Mouse (Mus musculus) c-Kit-positive CD71-positive TER-119-negative erythroid progenitor cells, embryonic 14.5 days (primary cell): ENCODE data around the gene Sirt2.

Source experiments
- DNase-seq: peaks from one replicate; pipeline ENCODE4 v3.0.0-alpha.2; 2013; ENCODE audit warnings: low read depth

The Sirt2 gene

DNA sequence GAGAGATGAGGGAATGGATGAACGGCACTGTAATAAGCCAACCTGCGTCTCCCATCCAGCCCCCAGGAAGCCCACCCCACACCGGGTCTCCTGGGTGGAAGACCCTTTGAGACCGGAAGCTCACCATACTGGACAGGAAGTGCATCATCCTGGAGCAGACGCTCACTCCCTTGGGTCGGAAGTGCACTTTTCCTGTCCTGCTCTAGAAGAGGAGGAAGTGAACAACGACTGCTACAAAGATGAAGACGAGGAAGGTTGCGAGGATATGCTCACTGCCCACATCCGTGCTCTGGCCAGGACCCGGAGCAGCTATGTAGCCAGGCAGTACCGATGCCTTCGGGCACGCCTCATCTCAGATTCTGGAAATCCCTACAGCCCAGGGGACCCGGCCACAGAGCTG, 29.3 kb downstream of the Sirt2 start:
- DNase-seq: no peak

DNA sequence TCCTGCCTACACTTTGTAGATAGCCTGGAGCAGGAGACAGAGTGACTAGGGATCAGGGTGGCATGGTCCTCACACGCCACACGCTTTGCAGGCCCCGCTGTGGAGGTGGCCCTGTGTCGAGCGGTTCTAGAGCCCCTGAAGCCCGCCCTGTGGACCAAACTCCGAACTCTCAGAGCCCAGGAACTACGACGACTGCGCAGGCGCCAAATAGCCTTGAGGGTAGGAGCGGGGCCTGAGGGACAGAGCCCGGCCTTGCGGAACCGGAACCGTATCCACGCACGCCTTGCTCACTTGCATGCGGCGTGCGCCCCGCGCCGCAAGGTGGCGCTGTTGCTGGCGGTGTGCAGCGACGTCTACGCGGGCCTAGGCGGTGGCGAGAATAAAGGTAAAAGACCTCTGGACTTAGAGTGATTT, 30.0 kb downstream of the Sirt2 start:
- DNase-seq: peak; percentile 61

DNA sequence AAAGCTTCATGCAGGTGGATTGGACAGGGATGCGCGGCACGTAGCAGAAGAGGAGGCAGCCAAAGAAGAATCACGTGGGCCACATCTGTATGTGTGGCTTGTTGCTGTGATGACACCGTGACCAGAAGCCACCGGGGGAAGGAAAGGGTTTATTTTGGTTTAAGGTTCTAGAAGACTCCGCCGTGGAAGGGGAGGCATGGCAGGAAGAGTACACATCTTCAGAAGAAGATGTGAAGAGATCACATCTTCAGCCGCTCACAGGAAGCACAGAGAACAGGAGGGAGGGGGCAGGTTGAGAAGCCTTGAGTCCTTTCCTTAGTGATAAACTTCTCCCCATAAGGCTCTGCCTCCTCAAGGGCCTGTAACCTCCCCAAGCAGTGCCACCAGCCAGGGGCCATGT, 33.5 kb downstream of the Sirt2 start:
- no peak for DNase-seq

DNA sequence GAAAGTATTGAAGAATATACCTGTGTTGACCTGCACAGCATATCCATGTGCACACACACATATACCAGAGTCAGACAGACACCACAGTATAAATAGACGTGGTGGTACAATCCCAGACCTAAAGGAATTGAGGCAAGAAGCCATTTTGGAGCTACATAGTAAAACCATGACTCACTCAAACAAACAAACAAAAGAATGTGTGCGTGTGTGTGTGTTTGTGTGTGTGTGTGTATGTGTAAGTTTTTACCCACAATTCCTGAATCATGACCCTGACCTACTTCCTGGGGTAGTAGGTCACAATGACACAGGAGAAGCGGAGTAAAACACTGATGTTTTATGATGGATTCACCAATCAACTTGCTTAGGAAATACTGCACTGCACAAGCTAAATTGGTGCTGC, 34.9 kb downstream of the Sirt2 start:
- no peak for DNase-seq

DNA sequence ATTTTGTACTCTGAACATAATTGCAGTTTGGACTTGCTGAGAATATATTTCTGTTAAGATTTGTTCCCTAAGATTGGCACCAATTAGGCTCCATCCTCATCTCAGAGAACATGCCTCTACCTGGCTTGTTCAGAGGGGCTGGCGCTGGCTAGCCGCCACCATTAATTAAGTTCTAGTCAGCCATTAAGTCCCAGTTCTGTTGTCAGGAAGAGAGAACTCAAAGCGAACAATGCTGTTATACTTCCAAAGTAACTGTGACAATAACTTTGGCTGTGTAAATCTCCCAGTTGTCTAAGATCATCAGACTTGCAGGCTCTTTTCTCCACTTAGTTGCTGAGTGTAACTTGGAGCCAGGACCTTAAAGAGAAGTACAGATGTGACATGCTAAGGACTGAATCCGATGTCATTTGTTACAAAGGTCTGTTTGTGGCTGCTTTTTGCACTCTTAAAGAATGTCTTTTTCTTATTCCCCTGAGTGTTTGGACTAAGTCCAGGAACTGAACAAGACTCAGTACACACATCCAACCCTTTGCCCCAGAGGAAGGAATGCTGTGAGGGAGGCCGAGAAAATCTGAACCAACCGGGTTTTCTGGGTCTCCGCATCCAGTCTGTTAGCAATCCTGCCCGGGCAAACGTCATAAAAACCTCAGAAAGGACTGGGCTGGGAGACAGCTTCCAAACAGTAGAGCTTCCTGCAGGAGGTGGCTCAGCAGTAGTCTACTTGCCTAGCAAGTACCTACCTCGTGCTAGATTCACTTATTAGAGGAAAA, 35.6 kb downstream of the Sirt2 start:
- DNase-seq: no peak

DNA sequence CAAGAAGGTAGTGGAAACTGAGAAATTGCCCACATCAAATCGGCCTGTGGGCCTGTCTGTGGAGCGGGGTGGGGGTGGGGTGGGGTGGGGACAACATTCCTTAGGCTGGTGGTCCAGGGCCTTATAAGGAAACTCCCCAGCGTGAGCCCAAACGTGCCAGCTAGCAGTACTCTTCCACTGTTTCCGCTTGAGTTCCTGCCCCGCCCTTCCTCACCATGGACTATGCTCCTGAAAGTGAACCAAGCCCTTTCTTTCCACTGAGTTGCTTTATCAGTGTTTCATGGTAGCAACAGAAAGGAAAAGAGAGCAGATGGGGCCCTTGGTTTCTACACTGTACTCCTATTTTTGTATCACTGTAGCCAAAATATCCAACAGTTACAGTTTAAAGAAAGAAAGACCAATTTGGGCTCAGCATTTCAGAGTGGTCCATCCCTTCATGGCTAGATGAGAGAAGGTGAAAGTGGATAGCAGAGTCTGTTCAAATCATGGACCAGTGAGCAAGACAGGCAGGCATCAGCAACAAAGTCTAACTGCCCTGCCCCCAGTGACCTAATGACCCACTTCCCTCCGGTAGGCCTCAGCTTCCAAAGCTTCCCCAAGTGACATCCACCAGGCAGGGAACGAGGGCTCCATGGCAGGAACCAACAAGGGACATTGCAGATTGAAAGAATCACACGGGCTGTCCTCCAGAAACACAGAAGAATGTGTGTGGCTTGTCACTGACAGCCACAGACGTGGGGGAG, 36.5 kb downstream of the Sirt2 start:
- DNase-seq: no peak

DNA sequence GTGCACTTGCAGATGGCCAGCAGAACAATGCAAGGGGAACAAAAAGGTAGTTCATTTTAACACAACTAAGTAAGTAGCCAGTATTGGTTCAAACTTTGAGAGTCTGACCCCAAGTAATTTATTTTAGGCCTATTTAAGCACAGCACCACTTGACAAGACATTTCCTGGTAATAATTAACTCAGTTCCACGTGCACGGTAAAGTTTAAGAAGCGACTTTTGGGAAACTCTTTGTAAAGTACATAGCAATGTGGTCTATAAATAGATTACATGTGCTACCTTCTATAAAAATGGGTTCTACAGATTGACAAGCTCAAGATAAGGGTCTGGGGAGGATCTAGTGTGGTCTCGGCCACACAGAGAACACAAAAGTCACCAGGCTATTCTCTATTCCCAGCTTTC, 37.2 kb downstream of the Sirt2 start:
- no peak for DNase-seq

DNA sequence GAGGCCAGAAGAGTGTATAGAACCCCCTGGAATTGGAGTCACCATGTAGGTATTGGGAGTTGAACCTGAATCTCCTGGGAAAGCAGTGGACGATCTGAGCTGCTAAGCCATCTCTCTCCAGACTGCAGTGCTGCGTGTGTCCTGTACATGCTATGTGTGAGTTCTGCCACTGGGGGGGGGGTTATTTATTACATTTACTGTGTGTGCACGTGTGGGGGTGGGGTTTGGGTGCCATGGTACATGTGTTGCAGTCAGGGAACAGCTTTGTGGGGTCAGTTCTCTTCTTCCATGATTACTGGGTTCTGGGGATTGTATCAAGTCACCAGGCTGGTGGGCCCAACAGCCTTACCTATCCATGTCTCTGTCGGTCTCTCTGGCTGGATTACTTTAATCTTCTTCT, 40.3 kb downstream of the Sirt2 start:
- no peak for DNase-seq

DNA sequence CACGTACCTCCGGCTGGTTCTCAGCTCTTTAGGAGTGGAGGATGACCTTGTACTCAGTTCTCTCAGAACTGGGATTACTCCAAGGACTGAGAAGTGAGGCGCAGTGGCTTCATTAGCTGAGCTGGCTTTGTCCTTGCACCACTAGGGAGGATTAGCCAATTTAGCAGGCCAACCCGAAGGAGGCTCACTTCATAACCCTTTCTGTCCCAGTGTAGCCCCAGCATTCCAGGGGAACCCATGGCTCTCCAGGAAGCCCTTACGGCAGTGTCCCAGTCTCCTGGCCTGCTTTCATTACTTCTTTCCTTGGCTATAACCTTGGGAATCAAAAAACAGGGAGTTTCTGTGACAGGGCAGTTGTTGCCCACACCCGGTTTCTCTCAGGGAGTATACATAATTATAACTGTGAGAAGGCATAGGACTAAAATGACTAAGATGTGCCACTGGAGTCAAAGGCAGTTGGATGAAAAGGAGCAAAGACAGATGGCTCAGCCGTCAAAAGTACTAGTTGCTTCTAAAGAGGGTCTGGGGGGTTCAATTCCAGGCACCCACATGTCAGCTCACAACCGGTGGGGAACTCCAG, 41.2 kb downstream of the Sirt2 start:
- DNase-seq: no peak

DNA sequence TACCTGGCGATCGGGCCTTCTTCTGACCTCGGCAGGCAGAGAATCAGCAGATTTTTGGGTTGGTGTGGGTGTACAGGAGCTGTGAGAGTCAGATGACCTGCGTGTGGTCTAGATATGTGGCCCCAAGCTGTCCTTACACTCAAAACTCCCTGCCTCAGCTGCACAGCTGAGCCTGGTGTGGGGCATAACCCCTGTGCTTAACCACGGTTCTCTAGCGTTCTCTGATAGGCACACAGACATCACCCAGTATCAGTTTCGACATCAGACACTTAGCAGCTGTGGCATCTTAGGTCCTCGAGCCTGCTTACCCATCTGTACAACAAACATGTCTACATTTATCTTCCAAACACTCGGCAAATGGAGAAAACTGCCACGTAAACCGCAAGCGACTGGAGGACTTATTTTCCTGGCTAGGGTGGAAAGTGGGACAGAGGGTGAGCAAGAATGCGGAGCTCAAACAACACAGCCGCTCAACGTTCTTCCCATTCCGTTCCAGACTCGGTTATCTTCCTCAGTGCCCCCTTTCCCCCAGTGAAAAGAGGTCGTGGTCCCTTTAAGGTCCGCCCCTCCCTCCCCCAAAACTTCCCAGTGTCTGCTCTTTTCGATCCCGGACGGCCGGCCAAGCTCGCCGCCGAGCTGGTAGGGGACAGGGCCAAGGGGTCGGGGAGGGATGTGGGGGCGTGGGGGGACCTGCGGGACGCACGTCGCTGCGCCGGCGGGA, 41.8 kb downstream of the Sirt2 start, which contains the start of gene Hnrnpl:
Gene Hnrnpl (plus strand): TSS at position 321 of the 721 bp plus-strand sequence.
- DNase-seq: no peak

DNA sequence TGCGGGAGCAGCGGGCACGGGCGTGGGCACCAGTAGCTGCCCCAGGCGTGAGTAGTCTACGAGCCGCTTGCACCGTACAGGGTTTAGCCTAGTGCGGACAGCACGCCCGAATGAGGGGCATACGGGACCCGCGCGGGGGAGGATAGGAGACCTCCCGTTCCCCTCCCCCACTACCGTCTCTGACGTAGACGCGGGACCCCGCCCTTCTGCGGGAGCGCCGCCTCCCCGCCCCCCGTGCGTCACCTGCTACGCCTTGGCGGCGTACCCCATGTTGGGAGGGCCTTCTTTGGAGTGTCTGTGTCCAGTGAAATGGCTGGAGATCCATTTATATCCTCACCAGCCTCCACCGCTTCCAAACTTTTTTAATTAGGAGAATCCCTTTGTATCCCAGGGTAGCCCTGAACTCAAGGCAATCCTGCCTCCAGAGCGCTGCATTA, 42.4 kb downstream of the Sirt2 start:
- DNase-seq: peak; percentile 81

DNA sequence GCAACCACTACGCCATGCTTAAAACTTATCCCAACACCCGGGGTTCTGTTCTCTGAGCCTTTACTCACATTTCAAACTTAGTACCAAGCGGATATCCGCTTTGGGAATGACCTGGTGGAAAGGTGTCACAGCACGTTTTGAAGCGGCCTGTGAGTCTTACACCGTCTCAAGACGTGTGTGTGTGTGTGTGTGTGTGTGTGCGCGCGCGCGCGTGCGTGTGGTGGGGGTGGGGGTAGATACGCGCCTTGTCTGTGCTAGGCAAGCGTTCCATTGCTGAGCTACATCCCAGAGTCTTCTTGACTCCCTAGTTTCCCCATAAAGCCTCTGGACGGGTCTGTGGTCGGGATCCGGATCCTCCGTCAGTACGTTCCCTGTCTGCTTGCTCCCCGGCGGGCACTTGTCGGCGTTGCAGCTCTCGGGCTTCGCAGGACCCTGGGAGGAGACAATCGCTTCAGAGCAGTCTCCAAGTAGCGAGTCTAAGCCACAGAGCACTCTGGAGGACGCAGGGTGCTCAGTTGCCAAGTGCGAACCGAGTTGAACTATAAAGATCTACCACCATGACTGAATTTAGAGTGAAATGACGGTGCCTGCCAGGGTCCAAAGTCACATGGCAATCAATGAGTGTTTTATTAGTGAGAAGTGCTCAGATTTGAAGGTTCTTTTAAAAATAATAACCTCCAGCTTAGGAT, 43.0 kb downstream of the Sirt2 start:
- no peak for DNase-seq

DNA sequence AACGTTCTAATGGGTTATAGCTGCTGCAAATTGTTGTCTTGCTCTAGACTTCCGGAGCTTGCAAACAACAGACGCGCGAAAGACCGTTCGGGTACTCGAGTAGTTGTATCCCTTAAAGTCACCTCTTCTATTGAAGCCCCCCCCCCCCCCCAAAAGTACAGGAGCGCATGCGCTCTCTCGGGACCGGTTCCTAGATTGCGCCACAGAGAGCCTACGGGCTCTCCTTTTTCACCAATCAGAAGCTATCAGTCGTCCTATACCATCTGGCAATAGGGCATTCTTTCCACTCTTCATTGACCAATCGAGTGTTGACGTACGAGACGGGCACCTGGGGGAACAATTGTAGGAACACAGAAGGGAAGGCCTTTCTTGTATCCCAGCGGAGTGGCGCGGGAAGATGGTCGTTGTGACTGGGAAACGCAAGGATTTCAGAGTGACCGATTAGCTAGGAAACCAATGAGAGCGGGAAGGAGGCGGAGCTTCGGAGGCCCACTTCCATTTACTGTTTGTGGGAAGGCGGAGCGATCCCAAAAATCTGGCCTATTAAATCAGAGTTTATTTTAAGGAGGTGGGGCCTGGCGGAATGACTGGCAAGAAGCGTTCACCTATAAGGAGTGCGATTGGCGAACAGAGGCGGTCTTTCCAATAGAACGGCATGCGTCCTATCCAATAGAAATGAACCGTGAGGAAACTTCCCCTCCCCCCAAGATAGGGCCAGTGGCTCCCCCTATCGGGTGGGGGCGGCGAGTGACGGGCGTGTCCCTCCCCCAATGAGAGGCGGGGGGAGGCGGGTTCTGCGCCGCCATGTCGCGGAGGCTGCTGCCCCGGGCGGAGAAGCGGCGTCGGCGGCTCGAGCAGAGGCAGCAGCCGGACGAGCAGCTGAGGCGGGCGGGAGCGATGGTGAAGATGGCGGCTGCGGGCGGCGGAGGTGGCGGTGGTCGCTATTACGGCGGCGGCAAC, 43.9 kb downstream of the Sirt2 start:
- peak; percentile 98 for DNase-seq

DNA sequence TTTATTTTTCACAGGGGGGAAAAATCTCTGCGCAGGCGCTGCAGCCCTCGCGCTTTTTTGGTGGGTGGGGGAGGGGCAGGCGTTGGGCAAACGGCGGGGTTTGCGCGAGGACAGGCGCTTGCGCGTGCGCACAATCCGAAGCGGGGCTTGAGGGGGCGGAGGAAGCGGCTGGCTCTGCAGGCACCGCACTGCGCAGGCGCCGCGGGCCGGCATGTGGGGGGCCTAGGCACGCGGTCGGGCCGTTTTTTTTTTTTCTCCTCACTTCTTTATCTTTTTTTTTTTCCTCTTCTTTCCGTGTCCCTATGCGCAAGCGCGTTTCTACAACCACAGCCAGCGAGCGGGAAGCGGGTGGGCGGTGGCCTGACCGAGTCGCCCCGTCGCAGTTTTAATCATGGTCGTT, 44.7 kb downstream of the Sirt2 start:
- DNase-seq: peak; percentile 90

DNA sequence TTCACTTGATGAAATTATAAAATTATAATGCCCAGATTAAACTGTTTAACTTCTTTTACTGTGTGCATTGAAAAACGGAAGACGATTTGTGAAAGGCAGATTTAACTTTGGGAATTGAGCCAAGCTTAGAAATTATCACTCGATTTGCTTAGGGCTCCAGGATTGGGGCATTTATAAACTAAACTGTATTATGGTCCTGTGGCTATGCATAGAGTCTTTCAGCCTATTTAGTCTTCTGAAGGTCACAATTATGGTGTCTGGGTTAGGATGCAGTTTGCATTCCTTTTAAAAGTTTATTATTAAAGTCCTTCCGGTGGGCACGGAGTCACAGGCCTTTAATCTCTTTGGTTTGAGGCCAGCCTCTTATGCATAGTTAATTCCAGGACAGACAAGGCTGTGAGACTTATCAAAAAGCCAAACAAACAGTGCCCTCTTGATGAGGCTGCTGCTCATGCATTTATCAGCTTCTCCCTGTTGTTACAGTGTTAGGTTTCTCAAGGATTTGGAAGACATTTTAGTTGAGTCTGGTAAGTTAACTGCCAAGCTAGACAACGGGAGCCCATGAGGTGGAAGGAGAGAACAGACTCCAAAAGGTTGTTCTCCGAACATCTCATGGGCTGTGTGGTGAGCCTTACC, 45.2 kb downstream of the Sirt2 start:
- DNase-seq: no peak

DNA sequence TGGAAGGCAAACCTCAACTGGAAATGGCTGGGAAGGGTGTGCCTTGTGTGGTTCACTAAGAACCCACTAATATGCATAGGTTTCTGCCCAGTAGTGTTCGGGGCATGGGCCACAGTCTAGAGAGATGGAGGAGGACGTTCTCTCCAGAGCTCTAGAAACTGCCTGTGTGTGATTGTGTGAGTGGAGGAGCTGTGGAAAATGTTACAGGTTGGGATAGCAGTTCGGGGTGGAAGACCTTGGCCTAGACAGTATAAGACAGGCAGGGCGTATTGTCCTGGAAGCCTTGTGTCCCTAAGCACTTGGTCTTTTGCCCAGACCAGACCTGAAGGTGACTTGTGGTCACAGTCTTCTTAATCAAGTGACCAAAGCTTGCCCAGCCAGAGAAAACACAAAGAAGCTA, 45.9 kb downstream of the Sirt2 start:
- no peak for DNase-seq

DNA sequence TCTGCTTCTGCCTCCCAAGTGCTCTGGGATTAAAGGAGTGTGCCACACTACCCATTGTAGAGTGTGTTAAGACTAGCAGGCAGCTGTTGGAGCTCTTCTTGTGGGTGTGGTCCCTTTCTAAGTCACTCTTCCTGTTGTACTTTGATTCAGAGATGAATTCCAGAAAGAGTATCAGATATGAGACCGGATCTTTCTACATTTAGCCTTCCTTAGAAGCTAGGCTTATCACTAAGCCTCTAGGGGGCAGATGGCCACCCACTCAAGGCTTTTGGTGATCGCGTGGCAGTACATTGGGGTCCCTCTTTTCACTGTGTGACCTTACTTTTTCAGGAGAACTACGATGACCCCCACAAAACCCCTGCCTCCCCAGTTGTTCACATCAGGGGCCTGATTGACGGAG, 46.4 kb downstream of the Sirt2 start:
- no peak for DNase-seq

DNA sequence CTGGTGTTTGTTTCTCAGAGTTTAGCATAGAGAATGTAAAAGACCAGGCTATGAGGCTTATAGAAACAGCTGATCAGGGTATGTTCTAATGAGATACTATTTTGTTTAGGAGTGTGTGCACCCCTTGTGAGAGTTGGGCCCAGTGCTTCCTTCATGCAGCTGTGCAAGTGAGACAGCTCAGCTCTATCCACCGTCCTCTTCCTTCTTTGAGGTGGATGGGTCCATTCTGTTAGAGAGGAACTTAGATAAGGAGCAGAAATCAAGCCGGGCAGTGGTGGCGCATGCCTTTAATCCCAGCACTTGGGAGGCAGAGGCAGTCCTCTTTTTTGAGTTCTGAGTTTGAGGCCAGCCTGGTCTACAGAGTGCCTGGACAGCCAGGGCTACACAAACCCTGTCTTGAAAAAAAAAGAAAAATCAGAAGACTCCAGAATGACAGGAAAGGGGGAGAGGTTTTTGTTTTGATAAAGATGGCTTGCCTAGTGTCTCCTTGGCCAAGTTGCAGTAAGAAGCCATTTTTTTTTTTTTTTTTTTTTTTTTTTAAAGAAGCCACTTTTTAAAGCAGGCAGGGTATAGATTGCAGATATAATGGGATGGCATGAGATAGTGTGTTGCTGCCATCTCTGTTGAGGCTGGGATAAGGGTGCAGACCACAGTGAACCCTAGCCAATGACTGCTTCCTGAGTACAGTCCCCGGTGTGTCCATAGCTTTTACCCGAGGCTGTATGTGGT, 47.9 kb downstream of the Sirt2 start:
- no peak for DNase-seq

DNA sequence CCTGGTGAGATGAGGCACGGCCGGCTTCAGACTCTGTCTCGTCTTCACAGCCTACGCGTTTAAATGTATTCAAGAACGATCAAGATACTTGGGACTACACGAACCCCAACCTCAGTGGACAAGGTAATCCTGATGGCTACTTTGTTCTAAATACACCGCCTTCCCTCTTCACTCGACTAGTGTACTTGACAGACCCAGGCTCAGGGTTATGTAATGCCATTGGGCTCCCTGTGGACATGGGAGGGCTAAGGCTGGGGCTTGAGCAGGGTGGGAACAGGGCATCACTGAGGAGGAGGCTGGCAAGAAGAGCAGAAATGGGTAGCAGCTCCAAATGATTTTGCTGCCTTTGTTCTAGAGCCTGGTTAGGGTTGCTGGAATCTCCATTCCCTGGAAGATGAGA, 48.7 kb downstream of the Sirt2 start:
- no peak for DNase-seq

DNA sequence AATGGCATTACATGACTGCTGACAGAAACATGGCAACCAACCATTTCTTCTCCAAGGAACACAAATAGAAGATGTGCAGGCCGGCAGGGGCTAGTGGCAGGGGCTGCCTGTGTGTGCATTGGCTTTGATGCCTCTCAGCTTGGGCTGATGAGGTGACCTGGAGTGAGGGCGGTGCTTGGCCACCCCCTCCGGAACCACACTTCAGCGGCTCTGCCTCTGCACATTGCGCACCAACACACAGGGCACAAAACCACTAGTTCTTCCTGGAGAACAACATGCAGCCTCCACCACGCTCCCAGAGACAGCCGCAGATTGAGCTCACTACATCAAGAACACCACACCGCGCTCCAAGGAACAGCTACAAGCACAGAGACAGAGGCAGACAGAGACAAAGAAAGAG, 49.7 kb downstream of the Sirt2 start:
- no peak for DNase-seq
